Mouse (Mus musculus) hindbrain, embryonic 15.5 days (tissue): Measurements from ENCODE around the gene Ak4. TPM values are rescaled to one million over a fixed set of nuclear protein-coding genes. Genes with fewer than 3 reads are reported as not detected.

Experiments
- ATAC-seq: fragments of 200-750 bp; cut with Nextera tagmentation; 2 replicates; pipeline ENCODE4 v1.8.0; 2017; ENCODE audit warnings: low read depth, moderate number of reproducible peaks, moderate TSS enrichment; ENCODE audit not compliant: low FRiP score
- H3K27ac ChIP-seq: fragments of 300-500 bp; sonication (generic); replicated peaks from 2 replicates; pipeline ENCODE4 v1.5.1; 2015; ENCODE audit warnings: mild to moderate bottlenecking, inconsistent platforms
- H3K27me3 ChIP-seq: fragments of 300-500 bp; sonication (generic); 2 replicates; pipeline ENCODE4 v1.6.1; 2015; ENCODE audit warnings: control low read depth, inconsistent platforms
- H3K36me3 ChIP-seq: fragments of 300-500 bp; sonication (generic); 2 replicates; pipeline ENCODE4 v1.6.1; 2015; ENCODE audit warnings: control low read depth, inconsistent platforms
- H3K4me1 ChIP-seq: fragments of 300-500 bp; sonication (generic); replicated peaks from 2 replicates; pipeline ENCODE4 v1.6.1; 2015; ENCODE audit warnings: control low read depth, inconsistent platforms
- H3K4me2 ChIP-seq: fragments of 300-500 bp; sonication (generic); 2 replicates; pipeline ENCODE4 v1.6.1; 2015; ENCODE audit warnings: moderate library complexity, mild to moderate bottlenecking, inconsistent platforms
- H3K4me3 ChIP-seq: fragments of 300-500 bp; sonication (generic); 2 replicates; pipeline ENCODE4 v1.5.1; 2015; ENCODE audit warnings: mild to moderate bottlenecking, inconsistent platforms
- H3K9ac ChIP-seq: fragments of 300-500 bp; sonication (generic); 2 replicates; pipeline ENCODE4 v1.6.1; 2015; ENCODE audit warnings: inconsistent platforms
- H3K9me3 ChIP-seq: fragments of 300-500 bp; sonication (generic); 2 replicates; pipeline ENCODE4 v1.6.1; 2016; ENCODE audit warnings: control low read depth, inconsistent platforms
- WGBS: fragments of 180-500 bp; shearing (Covaris S2); methylation state at CpG from one replicate; pipeline ENCODE4 v1.1.7; 2015; 5-methylcytosine and 5-hydroxymethylcytosine counted together
- polyA plus RNA-seq: library from polyadenylated mRNA; unstranded; fragments of >200 nt; fragmentation: Nextera tagmentation; extraction: Ambion mirVana; gene quantifications from 2 replicates; pipeline ENCODE4 v1.2.1, GENCODE M21; 2015

The Ak4 gene
- polyA plus RNA-seq, 1 experiment from 2014 or later, result 10.2 TPM

- ATAC-seq, result peak; percentile 74
- H3K4me2 ChIP-seq, result peak overlapping the region; percentile 81
- peak overlapping the region; percentile 64 for H3K9ac ChIP-seq
- H3K4me3 ChIP-seq, result peak overlapping the region; percentile 58
- H3K4me1 ChIP-seq, result peaks cover 16% of the 10 kb centered on the region
- no peaks in the 10 kb centered on the region for H3K36me3 ChIP-seq
- no peaks in the 10 kb centered on the region for H3K27me3 ChIP-seq
- WGBS, result 9% methylated on average over 24 of the region's 24 CpGs
- H3K9me3 ChIP-seq, result no peaks in the 10 kb centered on the region
- peak overlapping the region; percentile 76 for H3K27ac ChIP-seq
Observed at GRCm38 (mm10) chr4:101507571-101508422, 88.7 kb downstream of the Ak4 start.

GRCm38 (mm10) chr4:101508431-101508830, 89.4 kb downstream of the Ak4 start:
- WGBS, result 2% methylated on average over 10 of the region's 10 CpGs
- ATAC-seq, result 0 out of 2 replicates have a peak, but pooled peaks have one; percentile 9
- H3K36me3 ChIP-seq, result no peaks in the 10 kb centered on the region

GRCm38 (mm10) chr4:101508851-101509577, 89.9 kb downstream of the Ak4 start:
- peak overlapping the region; percentile 53 for H3K9ac ChIP-seq
- H3K27ac ChIP-seq, result peak overlapping the region; percentile 72
- no peaks in the 10 kb centered on the region for H3K36me3 ChIP-seq
- WGBS, result 3% methylated on average over 30 of the region's 30 CpGs
- H3K27me3 ChIP-seq, result no peaks in the 10 kb centered on the region
- peak overlapping the region; percentile 81 for H3K4me2 ChIP-seq
- peaks cover 16% of the 10 kb centered on the region for H3K4me1 ChIP-seq
- ATAC-seq, result peak; percentile 70
- H3K4me3 ChIP-seq, result peak overlapping the region; percentile 58
- H3K9me3 ChIP-seq, result no peaks in the 10 kb centered on the region

More at GRCm38 (mm10) chr4:101508431-101508830, 89.4 kb downstream of the Ak4 start:
- peak overlapping the region; percentile 81 for H3K4me2 ChIP-seq
- no peaks in the 10 kb centered on the region for H3K9me3 ChIP-seq
- peak overlapping the region; percentile 58 for H3K4me3 ChIP-seq
- peaks cover 16% of the 10 kb centered on the region for H3K4me1 ChIP-seq
- no peaks in the 10 kb centered on the region for H3K27me3 ChIP-seq
- peak overlapping the region; percentile 72 for H3K27ac ChIP-seq
- H3K9ac ChIP-seq, result peak overlapping the region; percentile 53

GRCm38 (mm10) chr4:101510111-101510903, 91.2 kb downstream of the Ak4 start:
- no peak overlapping the region for H3K9ac ChIP-seq
- WGBS, result 81% methylated on average over 8 of the region's 8 CpGs

GRCm38 (mm10) chr4:101510904-101511210, 91.8 kb downstream of the Ak4 start:
- 81% methylated on average over 5 of the region's 5 CpGs for WGBS
- no peak overlapping the region for H3K9ac ChIP-seq
- no peaks in the 10 kb centered on the region for H3K36me3 ChIP-seq

More at GRCm38 (mm10) chr4:101510111-101510903, 91.2 kb downstream of the Ak4 start:
- Histone ChIP-seq H3K4me1 (peaks cover 16% of the 10 kb centered on the region), H3K4me2 (peak overlapping the region; percentile 81), H3K9me3 (no peaks in the 10 kb centered on the region), H3K27me3 (no peaks in the 10 kb centered on the region), H3K27ac (no peak overlapping the region), H3K36me3 (no peaks in the 10 kb centered on the region), H3K4me3 (no peak overlapping the region)
- ATAC-seq, result no peak

GRCm38 (mm10) chr4:101511768-101512521, 92.9 kb downstream of the Ak4 start:
- 91% methylated on average over 5 of the region's 5 CpGs for WGBS
- H3K27ac ChIP-seq, result no peak overlapping the region
- ATAC-seq, result no peak
- H3K9ac ChIP-seq, result no peak overlapping the region
- no peaks in the 10 kb centered on the region for H3K27me3 ChIP-seq
- H3K9me3 ChIP-seq, result no peaks in the 10 kb centered on the region
- no peak overlapping the region for H3K4me2 ChIP-seq
- no peaks in the 10 kb centered on the region for H3K36me3 ChIP-seq
- no peak overlapping the region for H3K4me3 ChIP-seq
- H3K4me1 ChIP-seq, result peaks cover 16% of the 10 kb centered on the region

More at GRCm38 (mm10) chr4:101510904-101511210, 91.8 kb downstream of the Ak4 start:
- peaks cover 16% of the 10 kb centered on the region for H3K4me1 ChIP-seq
- H3K9me3 ChIP-seq, result no peaks in the 10 kb centered on the region
- no peaks in the 10 kb centered on the region for H3K27me3 ChIP-seq
- no peak overlapping the region for H3K4me2 ChIP-seq
- no peak for ATAC-seq
- no peak overlapping the region for H3K27ac ChIP-seq
- no peak overlapping the region for H3K4me3 ChIP-seq

GRCm38 (mm10) chr4:101513251-101513650, 94.2 kb downstream of the Ak4 start:
- Histone ChIP-seq H3K9ac (no peak overlapping the region), H3K27me3 (no peaks in the 10 kb centered on the region), H3K27ac (no peak overlapping the region), H3K9me3 (no peaks in the 10 kb centered on the region), H3K4me2 (no peak overlapping the region), H3K36me3 (no peaks in the 10 kb centered on the region), H3K4me1 (peaks cover 11% of the 10 kb centered on the region), H3K4me3 (no peak overlapping the region)
- WGBS, result 93% methylated on average over 3 of the region's 3 CpGs
- ATAC-seq, result no peak

GRCm38 (mm10) chr4:101515853-101516252, 96.8 kb downstream of the Ak4 start:
- 93% methylated on average over 14 of the region's 14 CpGs for WGBS
- H3K4me3 ChIP-seq, result no peak overlapping the region
- H3K27me3 ChIP-seq, result no peaks in the 10 kb centered on the region
- H3K9me3 ChIP-seq, result no peaks in the 10 kb centered on the region
- no peaks in the 10 kb centered on the region for H3K36me3 ChIP-seq
- H3K4me2 ChIP-seq, result no peak overlapping the region
- no peak for ATAC-seq
- no peaks in the 10 kb centered on the region for H3K4me1 ChIP-seq
- H3K9ac ChIP-seq, result no peak overlapping the region
- H3K27ac ChIP-seq, result no peak overlapping the region

Other genes with a start within 250 kb of the Ak4 start
- gene Jak1, start 154.0 kb upstream of the Ak4 start, polyA plus RNA-seq, result 81.0 and 84.0 TPM in 2 replicates
- gene Dnajc6, start 77.4 kb downstream of the Ak4 start, polyA plus RNA-seq, result 59.3 and 60.4 TPM in 2 replicates
- 84.5 and 91.3 TPM in 2 replicates for gene Leprot, start 228.4 kb downstream of the Ak4 start, polyA plus RNA-seq